Mouse (Mus musculus) cerebellum, adult 11-12 months (tissue): Measurements from ENCODE around the gene Adam33.
"Not testable (repeated sequence)": the region's sequence is repeated elsewhere in the genome, so short reads cannot be mapped to it uniquely, and the experiment has no call there.

Experiments
- DNase-seq: peaks from one replicate; pipeline ENCODE4 v3.0.0; 2022

Gene Adam33

GRCm38 (mm10) chr2:131055631-131056030, 8.0 kb downstream of the Adam33 start:
- DNase-seq: no peak

DNA sequence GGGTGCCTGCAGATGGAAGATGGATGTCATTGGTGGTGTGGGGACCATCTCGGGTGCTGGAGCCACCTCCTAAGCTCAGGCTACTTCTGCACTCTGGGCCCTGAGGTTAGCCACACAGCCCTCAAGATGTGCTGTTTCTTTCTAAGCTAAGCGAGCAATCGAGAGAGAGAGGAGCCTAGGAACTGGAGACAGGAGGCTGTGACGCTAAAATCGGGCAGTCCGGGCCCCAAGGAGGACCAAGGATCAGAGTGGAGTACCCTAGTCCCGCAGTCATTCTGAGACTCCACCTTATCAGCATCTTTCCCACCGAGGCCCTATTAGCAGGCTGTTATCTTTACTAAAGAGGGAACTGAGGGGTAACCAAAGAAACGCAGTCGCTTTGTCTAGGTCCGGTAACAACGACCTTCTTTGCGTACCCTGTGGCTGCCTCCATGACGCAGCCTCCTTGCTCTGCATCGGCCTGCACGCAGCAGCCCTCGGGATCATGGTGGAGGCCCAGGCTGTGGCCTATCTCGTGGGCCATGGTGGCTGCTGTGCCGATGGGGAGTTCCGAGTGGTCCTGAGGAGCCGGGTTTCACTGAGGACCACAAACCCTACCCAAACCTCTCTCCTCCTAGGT, 8.9 kb downstream of the Adam33 start:
- no peak for DNase-seq

DNA sequence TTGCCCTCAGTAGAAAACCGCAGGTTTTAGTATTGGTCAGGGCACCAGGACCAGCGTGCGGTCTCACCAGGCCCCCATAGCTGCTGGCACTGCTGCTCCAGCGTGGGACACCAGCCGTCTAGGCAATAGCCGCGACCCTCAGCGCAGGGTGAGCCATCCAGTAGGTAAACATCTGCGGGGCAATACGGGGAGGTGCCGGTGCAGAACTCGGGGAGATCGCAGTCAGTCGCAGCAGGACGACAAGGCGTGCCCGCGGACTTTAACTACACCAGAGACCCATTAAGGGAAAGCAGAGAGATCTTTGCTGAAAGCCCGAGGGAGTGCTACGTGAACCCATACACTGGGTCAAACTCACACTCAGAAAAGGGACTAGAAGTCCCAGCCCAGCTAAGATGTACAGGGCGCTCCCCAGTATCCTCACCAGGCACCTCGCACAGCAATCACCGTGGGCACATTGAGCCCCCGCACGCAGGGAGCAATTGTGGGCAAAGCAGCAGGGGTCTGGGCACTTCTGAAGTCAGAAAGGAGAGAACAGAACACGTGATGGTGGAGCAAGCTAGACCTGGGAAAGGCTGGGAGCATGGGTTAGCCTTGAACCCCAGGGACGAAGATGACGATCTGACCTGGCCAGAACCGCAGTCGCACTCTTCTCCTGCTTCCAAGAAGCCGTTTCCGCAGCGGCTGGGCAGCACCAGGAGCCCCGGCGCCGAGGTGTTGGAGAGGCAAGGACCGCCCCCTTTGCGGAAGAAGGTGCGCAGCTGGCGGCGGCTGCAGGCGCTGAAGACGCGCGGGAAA, 9.6 kb downstream of the Adam33 start:
- DNase-seq: no peak

GRCm38 (mm10) chr2:131052862-131053418, 10.7 kb downstream of the Adam33 start:
- DNase-seq: no peak

GRCm38 (mm10) chr2:131052043-131052442, 11.6 kb downstream of the Adam33 start:
- no peak for DNase-seq

DNA sequence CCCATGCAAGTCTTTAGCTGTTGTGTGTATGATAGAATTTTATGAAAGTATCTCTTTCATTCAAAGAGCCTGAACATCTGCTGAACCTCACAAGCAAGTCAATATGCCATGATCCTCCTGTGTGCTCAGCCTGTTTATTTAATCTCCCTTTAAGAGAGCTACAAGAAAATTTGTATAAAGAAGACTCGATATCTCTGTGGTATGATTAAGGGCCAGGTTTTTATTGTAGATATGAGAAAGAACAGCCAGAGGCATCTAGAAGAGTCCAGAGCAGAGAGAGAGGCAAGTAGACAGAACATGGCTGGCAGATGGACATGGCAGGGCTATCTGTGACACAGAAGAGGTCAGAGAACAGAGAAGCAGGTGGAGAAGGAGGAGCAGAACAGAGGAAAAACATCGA, 17.6 kb downstream of the Adam33 start:
- no peak for DNase-seq

- DNase-seq: no peak
These were observed 18.5 kb downstream of the Adam33 start for GRCm38 (mm10) chr2:131044989-131045720.

DNA sequence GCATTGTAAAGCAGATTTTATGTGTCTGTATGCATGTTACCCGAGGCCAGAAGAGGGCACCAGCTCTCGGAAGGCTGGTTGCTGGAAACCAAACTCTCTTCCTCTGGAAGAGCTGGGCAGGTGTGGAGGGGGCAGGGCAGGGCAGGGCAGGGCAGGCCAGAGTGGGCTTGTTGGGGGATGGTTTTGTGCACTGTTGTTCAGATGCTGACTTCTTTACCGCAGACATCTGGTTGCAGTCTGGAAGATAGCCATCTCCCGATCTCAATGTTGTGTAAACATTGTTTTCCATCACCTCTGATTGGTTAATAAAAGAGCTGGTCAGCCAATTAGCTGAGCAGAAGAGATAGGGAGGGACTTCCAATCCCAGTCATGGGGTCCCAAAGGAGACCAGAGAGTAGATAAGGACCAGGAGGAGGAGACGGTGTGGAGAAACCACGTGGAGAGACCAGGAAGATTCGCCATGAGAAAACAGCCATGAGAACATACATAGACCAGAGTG, 19.2 kb downstream of the Adam33 start:
- no peak for DNase-seq

DNA sequence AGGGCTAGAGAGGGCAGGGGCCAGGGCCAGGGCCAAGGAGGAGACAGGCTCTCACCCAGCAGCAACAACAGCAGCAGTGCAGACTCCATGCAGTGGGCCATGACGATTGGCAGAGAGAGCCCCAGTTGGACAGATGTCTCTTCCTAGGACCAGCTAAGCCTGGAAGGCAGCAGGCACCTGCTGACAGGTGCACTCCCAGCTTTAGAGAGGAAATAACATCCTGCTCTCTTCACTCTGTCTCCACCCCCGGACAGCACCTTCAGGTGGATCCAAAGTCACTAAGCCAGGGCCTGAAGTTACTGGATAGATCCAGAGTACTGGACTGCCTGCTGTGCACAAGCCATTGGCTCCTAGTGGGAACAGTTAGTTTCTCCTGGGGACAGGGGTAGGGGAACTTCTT, 20.6 kb downstream of the Adam33 start, which contains the start of gene Gfra4:
TSS of gene Gfra4 (minus strand) at position 101 of the 400 bp plus-strand sequence.
- DNase-seq: no peak

DNA sequence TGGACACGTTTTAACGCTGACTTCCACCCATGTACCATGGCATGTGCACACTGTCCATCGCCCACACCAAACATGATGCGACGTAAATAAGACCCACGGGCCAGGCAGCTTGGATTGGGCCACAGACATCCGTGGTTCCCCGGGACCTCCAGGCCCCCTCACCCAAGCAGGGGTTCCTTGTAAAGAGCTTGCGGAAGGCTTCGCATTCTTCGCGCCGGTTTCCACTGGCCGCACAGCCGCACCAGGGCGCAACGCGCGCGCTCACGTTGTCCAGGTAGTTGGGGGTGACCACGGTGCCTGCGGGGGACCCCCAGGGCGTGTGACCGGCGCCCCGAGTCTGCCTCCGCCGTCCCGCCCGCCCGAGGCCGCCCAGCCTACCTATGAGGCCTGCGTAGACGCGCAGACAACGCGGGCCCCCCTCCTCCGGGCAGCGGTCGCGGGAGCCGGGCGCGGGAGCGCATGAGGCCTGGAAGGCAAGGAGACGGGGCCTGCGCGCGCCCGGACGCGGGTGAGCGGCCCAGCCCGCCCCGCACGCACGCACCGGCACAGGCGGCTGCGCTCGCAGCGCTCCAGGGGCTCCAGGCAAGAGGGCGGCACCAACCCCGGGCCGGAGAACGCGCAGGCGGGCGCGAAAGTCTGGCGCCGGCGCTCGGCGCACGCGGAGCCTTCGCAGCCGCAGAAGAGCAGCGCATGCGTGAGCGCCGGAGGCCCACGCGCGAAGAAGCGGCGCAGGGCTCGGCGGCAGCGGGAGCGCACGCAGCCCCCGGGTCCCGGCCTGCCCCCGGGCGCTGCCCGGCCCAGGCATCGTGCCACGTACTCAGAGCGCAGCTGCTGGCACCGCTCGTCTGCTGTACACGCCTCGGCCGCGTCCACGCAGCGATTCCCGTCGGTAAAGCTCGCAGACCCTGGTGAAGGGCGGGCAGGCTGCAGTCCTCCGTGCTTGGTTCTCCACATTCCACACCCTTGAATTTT, 22.5 kb downstream of the Adam33 start:
- peak; percentile 64 for DNase-seq

GRCm38 (mm10) chr2:131038675-131039074, 24.9 kb downstream of the Adam33 start:
- no peak for DNase-seq

GRCm38 (mm10) chr2:131038197-131038596, 25.4 kb downstream of the Adam33 start:
- DNase-seq: no peak

- no peak for DNase-seq
These were observed 26.2 kb downstream of the Adam33 start for GRCm38 (mm10) chr2:131037226-131037990.

GRCm38 (mm10) chr2:131036757-131037156, 26.9 kb downstream of the Adam33 start:
- no peak for DNase-seq

DNA sequence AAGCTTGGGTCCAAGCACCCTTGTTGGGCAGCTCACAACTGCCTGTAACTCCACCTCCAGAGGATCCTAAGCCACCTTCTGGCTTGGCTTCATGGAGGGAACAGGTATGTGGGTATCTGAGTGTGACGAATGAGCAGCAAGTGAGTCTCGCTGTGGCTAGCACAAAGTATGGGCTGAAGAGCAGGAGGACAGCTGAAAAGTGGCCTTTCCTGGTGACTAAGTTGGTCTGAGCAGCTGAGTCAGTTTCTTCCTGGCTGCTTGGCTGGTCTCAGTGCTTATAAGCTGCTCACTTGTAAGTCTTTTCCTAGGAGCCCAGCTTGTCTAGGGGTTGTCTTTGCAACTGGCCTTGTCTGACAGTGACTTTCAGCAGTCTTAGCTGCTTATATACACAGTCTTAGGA, 27.3 kb downstream of the Adam33 start:
- DNase-seq: no peak

DNA sequence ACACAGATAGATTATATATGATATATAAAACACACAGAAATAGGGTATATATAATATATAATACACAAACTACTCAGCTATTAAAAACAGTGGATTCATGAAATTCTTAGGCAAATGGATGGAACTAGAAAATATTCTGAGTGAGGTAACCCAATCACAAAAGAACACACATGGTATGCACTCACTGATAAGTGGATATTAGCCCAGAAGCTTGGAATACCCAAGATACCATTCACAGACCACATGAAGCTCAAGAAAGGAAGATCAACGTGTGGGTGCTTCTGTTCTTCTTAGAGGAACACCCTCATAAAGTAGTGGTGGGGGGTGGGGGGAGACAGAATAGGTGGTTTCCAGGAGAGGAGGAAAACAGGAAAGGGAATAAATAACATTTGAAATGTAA, 32.2 kb downstream of the Adam33 start:
- DNase-seq: not testable (repeated sequence)

DNA sequence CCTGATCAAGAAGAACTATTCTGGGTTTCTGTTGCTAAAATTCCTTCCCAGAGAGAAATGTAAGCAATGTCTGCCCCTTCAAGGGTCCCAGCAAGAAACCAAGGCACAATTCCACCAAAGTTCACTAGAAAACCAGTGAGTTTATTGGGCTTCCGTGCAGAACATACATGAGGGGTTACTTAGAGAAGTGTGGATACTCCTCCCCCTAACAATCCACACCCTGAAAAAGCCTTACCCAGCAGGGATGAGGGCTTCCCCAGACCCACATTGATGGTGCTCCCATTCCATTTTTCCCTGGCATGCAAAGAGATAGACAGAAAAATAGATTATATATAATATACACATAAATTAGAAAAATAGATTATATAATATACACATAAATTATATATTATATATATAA, 32.6 kb downstream of the Adam33 start:
- DNase-seq: no peak

- DNase-seq: no peak
These were observed 33.1 kb downstream of the Adam33 start for GRCm38 (mm10) chr2:131030561-131030960.

- no peak for DNase-seq
These were observed 34.3 kb downstream of the Adam33 start for GRCm38 (mm10) chr2:131029065-131029935.

GRCm38 (mm10) chr2:131026941-131027340, 36.7 kb downstream of the Adam33 start:
- no peak for DNase-seq
